Mouse (Mus musculus): ENCODE measurements around the gene Gpc6.

Gpc6 gene

GRCm38 (mm10) chr14:117708817-117709216 lies 783.7 kb downstream of the Gpc6 start:
- no peak for DNase-seq (ENCODE audit: low read depth, low spot score)

- no peak for DNase-seq (ENCODE audit: low read depth, low spot score)
Observed at GRCm38 (mm10) chr14:117710463-117710911, 785.4 kb downstream of the Gpc6 start.

- DNase-seq (ENCODE audit: low read depth, low spot score), result no peak
Observed at GRCm38 (mm10) chr14:117712311-117712710, 787.2 kb downstream of the Gpc6 start.

- no peak for DNase-seq (ENCODE audit: low read depth, low spot score)
Observed at GRCm38 (mm10) chr14:117714165-117714564, 789.0 kb downstream of the Gpc6 start.

DNA sequence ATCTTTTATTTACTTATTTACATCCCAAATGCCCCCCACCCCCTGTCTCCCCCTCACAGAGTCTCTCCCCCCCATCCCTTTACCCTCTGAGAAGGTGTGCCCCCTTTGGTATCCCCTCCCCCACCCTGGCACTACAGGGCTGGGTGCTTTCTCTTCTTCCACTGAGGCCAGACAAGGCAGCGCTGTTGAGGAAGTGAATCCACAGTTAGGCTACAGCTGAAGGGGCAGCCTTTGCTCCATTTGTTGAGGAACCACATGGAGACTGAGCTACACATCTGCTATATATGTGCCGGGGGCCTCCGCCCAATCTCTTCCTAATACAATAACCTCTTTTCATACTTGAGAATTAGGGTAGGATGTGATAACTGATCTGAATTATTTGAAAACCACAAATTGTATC lies 791.2 kb downstream of the Gpc6 start:
- no peak for DNase-seq (ENCODE audit: low read depth, low spot score)

DNA sequence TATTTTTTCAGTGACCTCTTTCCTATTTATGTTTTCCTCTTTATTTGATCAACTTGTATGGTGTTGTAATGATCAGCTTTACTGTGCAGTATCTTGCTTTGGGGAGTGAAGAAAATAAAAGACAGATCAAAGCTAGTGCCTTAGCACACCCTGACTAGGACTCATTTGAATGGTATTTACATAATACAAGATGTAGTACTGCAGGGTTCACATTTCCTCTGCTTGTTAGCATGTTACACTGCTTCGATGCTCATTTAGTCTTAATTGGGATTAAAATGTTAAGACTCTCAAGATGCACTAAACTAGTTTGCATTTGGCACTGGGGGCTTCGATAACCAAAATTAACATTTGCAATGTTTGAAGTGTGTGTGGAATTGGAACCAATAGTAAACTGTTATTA lies 803.6 kb downstream of the Gpc6 start:
- no peak for DNase-seq (ENCODE audit: low read depth, low spot score)

GRCm38 (mm10) chr14:117755231-117755630 lies 830.1 kb downstream of the Gpc6 start:
- no peak for DNase-seq (ENCODE audit: low read depth, low spot score)

GRCm38 (mm10) chr14:117756505-117756904 lies 831.4 kb downstream of the Gpc6 start:
- DNase-seq (ENCODE audit: low read depth, low spot score), result no peak

DNA sequence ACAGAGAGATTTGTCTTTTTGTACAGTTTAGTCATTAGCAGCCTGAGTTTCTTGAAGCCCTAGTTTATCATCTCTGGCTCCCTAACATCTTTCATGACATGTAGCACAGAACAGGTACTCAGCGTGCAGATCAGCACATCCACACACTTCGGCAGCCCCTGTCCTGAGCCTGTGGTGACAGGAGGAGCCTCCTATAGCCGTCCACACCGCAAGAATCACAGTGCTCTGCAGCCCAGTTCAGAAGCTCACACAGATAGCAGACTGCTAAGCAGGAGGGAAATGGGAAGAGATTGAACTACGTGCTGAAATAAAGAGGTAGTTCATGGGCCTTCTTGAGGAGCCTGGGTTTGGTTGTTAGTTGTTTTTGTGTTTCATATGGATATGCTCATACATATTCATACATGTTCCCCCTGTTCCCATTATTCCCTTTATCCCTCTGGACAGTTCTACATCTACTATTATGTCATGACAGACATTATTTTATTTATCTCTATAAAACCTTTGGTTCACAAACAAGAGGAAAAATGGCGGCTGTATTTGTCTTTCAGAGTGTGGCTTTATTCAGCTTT lies 832.8 kb downstream of the Gpc6 start:
- no peak for DNase-seq (ENCODE audit: low read depth, low spot score)

- no peak for DNase-seq (ENCODE audit: low read depth, low spot score)
Observed at GRCm38 (mm10) chr14:117760830-117761517, 835.9 kb downstream of the Gpc6 start.

- no peak for DNase-seq (ENCODE audit: low read depth, low spot score)
Observed at GRCm38 (mm10) chr14:117762934-117763333, 837.8 kb downstream of the Gpc6 start.

GRCm38 (mm10) chr14:117767861-117768260 lies 842.7 kb downstream of the Gpc6 start:
- DNase-seq (ENCODE audit: low read depth, low spot score), result no peak

- DNase-seq (ENCODE audit: low read depth, low spot score), result no peak
Observed at GRCm38 (mm10) chr14:117768697-117769096, 843.6 kb downstream of the Gpc6 start.

GRCm38 (mm10) chr14:117773373-117773772 lies 848.3 kb downstream of the Gpc6 start:
- DNase-seq (ENCODE audit: low read depth, low spot score), result no peak

DNA sequence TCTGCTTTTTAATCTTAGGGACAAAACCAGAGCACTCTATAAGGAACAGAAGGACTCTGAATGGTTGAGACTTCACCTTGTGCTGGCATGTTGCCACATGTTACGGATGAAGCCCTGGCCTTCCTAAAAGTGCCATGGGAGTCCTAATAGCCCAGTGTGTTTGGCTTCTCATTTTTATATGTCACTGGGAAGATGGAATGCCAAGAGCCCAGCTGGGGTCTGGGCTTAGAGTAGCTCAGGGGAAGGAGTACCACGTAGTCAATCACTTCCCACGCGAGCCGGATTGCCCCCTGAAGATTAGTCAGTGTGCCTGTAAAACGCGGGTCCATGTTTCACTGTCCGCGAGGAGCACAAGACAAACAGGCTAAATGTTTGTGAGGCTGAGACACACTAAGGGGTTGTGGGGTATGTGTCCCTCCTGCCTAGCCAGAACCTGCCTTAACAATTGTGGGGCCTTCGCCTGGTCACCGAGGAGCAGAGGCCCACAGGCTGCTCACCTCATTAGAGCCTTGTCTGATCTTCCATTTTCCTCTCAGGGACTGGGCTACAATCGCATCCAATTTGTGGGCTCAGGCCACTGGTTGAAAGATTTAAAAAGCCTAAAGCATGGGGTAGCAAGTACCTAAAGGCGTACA lies 852.9 kb downstream of the Gpc6 start:
- DNase-seq (ENCODE audit: low read depth, low spot score), result no peak

- DNase-seq (ENCODE audit: low read depth, low spot score), result no peak
Observed at GRCm38 (mm10) chr14:117778538-117779413, 853.7 kb downstream of the Gpc6 start.

- no peak for DNase-seq (ENCODE audit: low read depth, low spot score)
Observed at GRCm38 (mm10) chr14:117781724-117782123, 856.6 kb downstream of the Gpc6 start.

GRCm38 (mm10) chr14:117783671-117784262 lies 858.7 kb downstream of the Gpc6 start:
- no peak for DNase-seq (ENCODE audit: low read depth, low spot score)

DNA sequence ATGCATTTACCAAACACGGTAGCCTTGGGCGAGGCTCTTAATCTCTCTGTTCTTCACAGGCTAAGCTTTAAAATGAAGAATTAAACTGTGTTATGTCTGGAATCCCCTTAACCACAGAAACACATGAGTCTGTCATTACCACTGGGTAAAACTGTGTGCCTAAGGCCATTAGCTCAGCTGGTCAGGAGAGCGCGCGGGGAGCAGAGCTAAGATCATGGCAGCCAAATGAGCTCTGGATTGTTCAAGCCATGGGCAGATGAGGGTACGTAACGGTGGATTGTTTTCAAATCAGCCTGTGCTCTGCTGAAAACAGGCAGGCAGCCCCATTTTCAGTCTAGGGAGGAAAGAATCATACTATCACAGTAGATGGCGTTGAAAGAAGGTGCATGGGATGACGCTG lies 859.8 kb downstream of the Gpc6 start:
- DNase-seq (ENCODE audit: low read depth, low spot score), result no peak

DNA sequence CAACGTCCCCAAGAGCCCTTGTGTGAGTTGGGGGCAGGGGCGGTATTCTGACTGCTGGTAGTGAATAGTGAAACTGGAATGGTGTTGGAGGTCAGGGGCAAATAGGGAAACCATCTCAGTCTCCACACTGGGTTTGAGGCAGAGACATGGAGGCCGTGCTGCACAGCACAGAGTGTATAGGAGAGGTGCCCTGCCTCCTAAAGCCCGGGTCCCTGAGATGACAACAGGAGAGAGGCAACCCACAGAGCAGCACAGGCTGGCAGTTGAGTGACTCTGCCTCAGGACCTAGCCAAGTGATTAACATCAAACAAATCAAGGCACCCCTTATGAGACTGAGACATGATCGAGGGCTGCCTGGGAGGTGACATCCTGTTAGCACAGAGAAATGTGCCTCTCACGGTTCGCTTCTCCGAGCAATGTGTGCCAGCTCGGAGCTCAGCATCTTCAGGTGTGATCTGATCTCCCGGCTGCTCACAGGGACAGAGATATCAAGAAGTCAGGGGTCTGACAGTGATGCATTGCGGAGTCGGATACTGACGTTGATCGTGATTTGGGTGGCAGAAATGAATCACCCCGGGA lies 860.5 kb downstream of the Gpc6 start:
- DNase-seq (ENCODE audit: low read depth, low spot score), result no peak

GRCm38 (mm10) chr14:117786647-117787046 lies 861.5 kb downstream of the Gpc6 start:
- DNase-seq (ENCODE audit: low read depth, low spot score), result no peak
